Mouse (Mus musculus): ENCODE results near the gene Timp3. TPM values are rescaled to one million over a fixed set of nuclear protein-coding genes. Genes with fewer than 3 reads are reported as not detected.

The Timp3 gene
- total RNA-seq, 1 experiment, result 28.8 TPM

GRCm38 (mm10) chr10:86320204-86320603 lies 20.0 kb downstream of the Timp3 start:
- no peak overlapping the region for H3K4me3 ChIP-seq (ENCODE audit: insufficient read depth in 1 of 2, low read depth in 1 of 2, low read length in 2 of 2, poor library complexity in 1 of 2, severe bottlenecking in 1 of 2)
- H3K36me3 ChIP-seq (ENCODE audit: control insufficient read depth, insufficient read depth, low read length, poor library complexity, severe bottlenecking), result no peaks in the 10 kb centered on the region
- H3K9ac ChIP-seq (ENCODE audit: insufficient read depth, low read depth, low read length, poor library complexity, severe bottlenecking), result no peak overlapping the region
- in situ Hi-C loops (cut with MboI; ENCODE audit: low sequenced_read_pairs in 2 of 2, unreplicated experiment in 2 of 2), result no loop called here
- no peak overlapping the region for H3K27ac ChIP-seq (ENCODE audit: insufficient read depth, low read depth, low read length, poor library complexity, severe bottlenecking)
- H3K4me1 ChIP-seq (ENCODE audit: control insufficient read depth in 2 of 2, insufficient read depth in 2 of 2, low read length in 2 of 2, poor library complexity in 1 of 2), result peaks cover 0 to 10% of the 10 kb centered on the region in 2 experiments; a peak in 2 of 4 replicates
- H3K9me3 ChIP-seq (ENCODE audit: control insufficient read depth, insufficient read depth, low read depth, low read length), result no peaks in the 10 kb centered on the region
- no peak for DNase-seq (ENCODE audit: low read depth, low spot score)
- TF ChIP-seq MAFK (IDR thresholded peaks at IDR 0.05; ENCODE audit: insufficient read depth, low read depth, low read length) (no peak), ZNF384 (IDR thresholded peaks at IDR 0.05; ENCODE audit: low read depth, low read length) (no peak), ZC3H11A (IDR thresholded peaks at IDR 0.05; ENCODE audit: borderline replicate concordance, low read depth, low read length) (no peak), CHD2 (IDR thresholded peaks at IDR 0.05; ENCODE audit: low read depth, low read length) (no peak), HCFC1 (IDR thresholded peaks at IDR 0.05; ENCODE audit: borderline replicate concordance, insufficient read depth, low read length) (no peak)

GRCm38 (mm10) chr10:86321194-86321593 lies 21.0 kb downstream of the Timp3 start:
- DNase-seq (ENCODE audit: low read depth, low spot score), result no peak
- in situ Hi-C loops (cut with MboI; ENCODE audit: low sequenced_read_pairs in 2 of 2, unreplicated experiment in 2 of 2), result no loop called here
- no peak overlapping the region for H3K27ac ChIP-seq (ENCODE audit: insufficient read depth, low read depth, low read length, poor library complexity, severe bottlenecking)

GRCm38 (mm10) chr10:86322006-86322405 lies 21.8 kb downstream of the Timp3 start:
- H3K9ac ChIP-seq (ENCODE audit: insufficient read depth, low read depth, low read length, poor library complexity, severe bottlenecking), result no peak overlapping the region
- peaks cover 0 to 10% of the 10 kb centered on the region in 2 experiments; a peak in 2 of 4 replicates for H3K4me1 ChIP-seq (ENCODE audit: control insufficient read depth in 2 of 2, insufficient read depth in 2 of 2, low read length in 2 of 2, poor library complexity in 1 of 2)
- H3K4me3 ChIP-seq (ENCODE audit: insufficient read depth in 1 of 2, low read depth in 1 of 2, low read length in 2 of 2, poor library complexity in 1 of 2, severe bottlenecking in 1 of 2), result no peak overlapping the region
- H3K27ac ChIP-seq (ENCODE audit: insufficient read depth, low read depth, low read length, poor library complexity, severe bottlenecking), result no peak overlapping the region
- in situ Hi-C loops (cut with MboI; ENCODE audit: low sequenced_read_pairs in 2 of 2, unreplicated experiment in 2 of 2), result no loop called here
- no peak for TF ChIP-seq ZC3H11A (IDR thresholded peaks at IDR 0.05; ENCODE audit: borderline replicate concordance, low read depth, low read length)
- TF ChIP-seq MAFK (IDR thresholded peaks at IDR 0.05; ENCODE audit: insufficient read depth, low read depth, low read length), result no peak
- TF ChIP-seq ZNF384 (IDR thresholded peaks at IDR 0.05; ENCODE audit: low read depth, low read length), result no peak
- no peak for TF ChIP-seq CHD2 (IDR thresholded peaks at IDR 0.05; ENCODE audit: low read depth, low read length)
- TF ChIP-seq HCFC1 (IDR thresholded peaks at IDR 0.05; ENCODE audit: borderline replicate concordance, insufficient read depth, low read length), result no peak
- H3K9me3 ChIP-seq (ENCODE audit: control insufficient read depth, insufficient read depth, low read depth, low read length), result no peaks in the 10 kb centered on the region
- DNase-seq (ENCODE audit: low read depth, low spot score), result no peak
- H3K36me3 ChIP-seq (ENCODE audit: control insufficient read depth, insufficient read depth, low read length, poor library complexity, severe bottlenecking), result no peaks in the 10 kb centered on the region

More at GRCm38 (mm10) chr10:86321194-86321593, 21.0 kb downstream of the Timp3 start:
- Histone ChIP-seq H3K4me3 (ENCODE audit: insufficient read depth in 1 of 2, low read depth in 1 of 2, low read length in 2 of 2, poor library complexity in 1 of 2, severe bottlenecking in 1 of 2) (no peak overlapping the region), H3K9ac (ENCODE audit: insufficient read depth, low read depth, low read length, poor library complexity, severe bottlenecking) (no peak overlapping the region), H3K9me3 (ENCODE audit: control insufficient read depth, insufficient read depth, low read depth, low read length) (no peaks in the 10 kb centered on the region), H3K36me3 (ENCODE audit: control insufficient read depth, insufficient read depth, low read length, poor library complexity, severe bottlenecking) (no peaks in the 10 kb centered on the region), H3K4me1 (ENCODE audit: control insufficient read depth in 2 of 2, insufficient read depth in 2 of 2, low read length in 2 of 2, poor library complexity in 1 of 2) (peaks cover 0 to 10% of the 10 kb centered on the region in 2 experiments; a peak in 2 of 4 replicates)
- TF ChIP-seq ZNF384 (IDR thresholded peaks at IDR 0.05; ENCODE audit: low read depth, low read length), result no peak
- no peak for TF ChIP-seq MAFK (IDR thresholded peaks at IDR 0.05; ENCODE audit: insufficient read depth, low read depth, low read length)
- TF ChIP-seq ZC3H11A (IDR thresholded peaks at IDR 0.05; ENCODE audit: borderline replicate concordance, low read depth, low read length), result no peak
- TF ChIP-seq CHD2 (IDR thresholded peaks at IDR 0.05; ENCODE audit: low read depth, low read length), result no peak
- no peak for TF ChIP-seq HCFC1 (IDR thresholded peaks at IDR 0.05; ENCODE audit: borderline replicate concordance, insufficient read depth, low read length)

GRCm38 (mm10) chr10:86323275-86323994 lies 23.3 kb downstream of the Timp3 start:
- Histone ChIP-seq H3K9ac (ENCODE audit: insufficient read depth, low read depth, low read length, poor library complexity, severe bottlenecking) (no peak overlapping the region), H3K36me3 (ENCODE audit: control insufficient read depth, insufficient read depth, low read length, poor library complexity, severe bottlenecking) (no peaks in the 10 kb centered on the region), H3K27ac (ENCODE audit: insufficient read depth, low read depth, low read length, poor library complexity, severe bottlenecking) (no peak overlapping the region), H3K9me3 (ENCODE audit: control insufficient read depth, insufficient read depth, low read depth, low read length) (no peaks in the 10 kb centered on the region), H3K4me3 (ENCODE audit: insufficient read depth in 1 of 2, low read depth in 1 of 2, low read length in 2 of 2, poor library complexity in 1 of 2, severe bottlenecking in 1 of 2) (no peak overlapping the region), H3K4me1 (ENCODE audit: control insufficient read depth in 2 of 2, insufficient read depth in 2 of 2, low read length in 2 of 2, poor library complexity in 1 of 2) (peaks cover 0 to 10% of the 10 kb centered on the region in 2 experiments; a peak in 1 of 4 replicates)
- no peak for TF ChIP-seq CHD2 (IDR thresholded peaks at IDR 0.05; ENCODE audit: low read depth, low read length)
- TF ChIP-seq HCFC1 (IDR thresholded peaks at IDR 0.05; ENCODE audit: borderline replicate concordance, insufficient read depth, low read length), result no peak
- DNase-seq (ENCODE audit: low read depth, low spot score), result no peak
- in situ Hi-C loops (cut with MboI; ENCODE audit: low sequenced_read_pairs in 2 of 2, unreplicated experiment in 2 of 2), result no loop called here
